18 mouse cellular contexts compared by ENCODE assay signal in the genomic region with DNA sequence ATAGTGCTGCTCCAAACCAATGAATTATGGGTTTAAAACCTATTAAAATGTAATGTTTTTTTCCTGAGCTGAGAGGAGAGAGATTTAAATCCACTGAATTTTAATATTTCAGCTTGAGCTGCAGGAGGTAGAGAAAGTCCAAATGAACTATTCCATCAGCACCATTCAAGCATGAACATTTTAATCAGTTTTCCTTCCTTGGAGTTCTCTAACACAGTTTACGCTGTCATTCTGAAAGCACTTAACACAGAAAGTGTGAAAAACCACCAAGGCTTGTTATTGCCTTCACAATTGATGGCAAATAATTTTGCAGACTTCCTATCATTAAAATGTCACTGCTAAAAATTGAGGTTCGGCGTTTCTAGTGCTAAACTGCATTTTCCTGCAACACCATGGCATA.
"Had no signal": no experiment of that assay in that cellular context is flagged by ENCODE, and none has a peak within 500 bp of the region (broad histone marks: within the 10 kb centered on the region; RNA-seq: fewer than 3 reads in every experiment).

No protein-coding gene starts in this region.

- H3K4me1 ChIP-seq: neural tube, embryonic 12.5 days had no signal

- H3K4me2 ChIP-seq: lung, embryonic 14.5 days; midbrain, embryonic 13.5 days; midbrain, embryonic 15.5 days; neural tube, embryonic 12.5 days had no signal

- H3K36me3 ChIP-seq: midbrain, embryonic 13.5 days; midbrain, embryonic 15.5 days; neural tube, embryonic 12.5 days had no signal

- H3K9ac ChIP-seq: liver, embryonic 14.5 days; lung, embryonic 14.5 days; midbrain, embryonic 13.5 days; midbrain, embryonic 15.5 days; neural tube, embryonic 12.5 days had no signal

- ATAC-seq: midbrain, embryonic 13.5 days; midbrain, embryonic 15.5 days had no signal

- H3K27me3 ChIP-seq: midbrain, embryonic 13.5 days; midbrain, embryonic 15.5 days; neural tube, embryonic 12.5 days had no signal

- H3K27ac ChIP-seq: liver, embryonic 14.5 days; midbrain, embryonic 10.5 days; midbrain, embryonic 13.5 days; midbrain, embryonic 15.5 days; neural tube, embryonic 12.5 days had no signal

- H3K4me3 ChIP-seq: midbrain, embryonic 10.5 days; midbrain, embryonic 13.5 days; midbrain, embryonic 15.5 days; myocyte; neural tube, embryonic 12.5 days had no signal

- DNase-seq: lung, adult 18-20 months; lung, embryonic 14.5 days; lung, postnatal 10 days; lung, postnatal 4 days; retina, postnatal 1 day; right cerebral cortex, adult 18-20 months; right cerebral cortex, postnatal 25 days; right cerebral cortex, postnatal 4 days; spleen, adult 18-20 months; thymus, adult 18-20 months; thymus, postnatal 14 days; thymus, postnatal 36 days had no signal

- H3K9me3 ChIP-seq: midbrain, embryonic 10.5 days; midbrain, embryonic 13.5 days; midbrain, embryonic 15.5 days; neural tube, embryonic 12.5 days had no signal
